Mouse (Mus musculus) heart, embryonic 12.5 days (tissue): ENCODE results near the gene Mon2. TPM values are rescaled to one million over a fixed set of nuclear protein-coding genes. Genes with fewer than 3 reads are reported as not detected.

Experiments used
- ATAC-seq: fragments of 200-750 bp; cut with Nextera tagmentation; 2 replicates; pipeline ENCODE4 v1.8.0; 2017; ENCODE audit warnings: moderate TSS enrichment, moderate library complexity; ENCODE audit not compliant: insufficient number of reproducible peaks, low FRiP score
- H3K27ac ChIP-seq: fragments of 300-500 bp; sonication (generic); 2 replicates; pipeline ENCODE4 v1.5.1; 2016; ENCODE audit warnings: mild to moderate bottlenecking, moderate library complexity; ENCODE audit not compliant: poor library complexity, severe bottlenecking
- H3K27me3 ChIP-seq: fragments of 300-500 bp; sonication (generic); replicated peaks from 2 replicates; pipeline ENCODE4 v1.6.1; 2016; ENCODE audit warnings: mild to moderate bottlenecking, moderate library complexity
- H3K36me3 ChIP-seq: fragments of 300-500 bp; sonication (generic); 2 replicates; pipeline ENCODE4 v1.6.1; 2016; ENCODE audit warnings: mild to moderate bottlenecking, moderate library complexity
- H3K4me1 ChIP-seq: fragments of 300-500 bp; sonication (generic); replicated peaks from 2 replicates; pipeline ENCODE4 v1.6.1; 2016; ENCODE audit warnings: mild to moderate bottlenecking
- H3K4me2 ChIP-seq: fragments of 300-500 bp; sonication (generic); 2 replicates; pipeline ENCODE4 v1.6.1; 2016; ENCODE audit warnings: mild to moderate bottlenecking, moderate library complexity
- H3K4me3 ChIP-seq: fragments of 300-500 bp; sonication (generic); 2 replicates; pipeline ENCODE4 v1.5.1; 2016; ENCODE audit warnings: mild to moderate bottlenecking
- H3K9ac ChIP-seq: fragments of 300-500 bp; sonication (generic); 2 replicates; pipeline ENCODE4 v1.6.1; 2016; ENCODE audit warnings: mild to moderate bottlenecking, moderate library complexity
- H3K9me3 ChIP-seq: fragments of 300-500 bp; sonication (generic); replicated peaks from 2 replicates; pipeline ENCODE4 v1.6.1; 2016; ENCODE audit warnings: mild to moderate bottlenecking, moderate library complexity
- WGBS: fragments of 180-500 bp; shearing (Covaris S2); methylation state at CpG from one replicate; pipeline ENCODE4 v1.1.7; 2016; 5-methylcytosine and 5-hydroxymethylcytosine counted together
- polyA plus RNA-seq: library from polyadenylated mRNA; unstranded; fragments of >200 nt; fragmentation: Nextera tagmentation; extraction: Ambion mirVana; gene quantifications from 2 replicates; pipeline ENCODE4 v1.2.1, GENCODE M21; 2016

Mon2 gene
- 35.9 and 39.9 TPM in 2 replicates for polyA plus RNA-seq

GRCm38 (mm10) chr10:123076245-123077023, at the start of gene Mon2:
Gene Mon2 (minus strand): TSS chr10:123076505.
- under 1% methylated on average over 57 of the region's 58 CpGs for WGBS
- H3K9ac ChIP-seq: peak within 1 kb of the TSS; percentile 98

GRCm38 (mm10) chr10:123120666-123121392, 44.5 kb upstream of the Mon2 start:
- Histone ChIP-seq H3K27ac (no peak overlapping the region), H3K9ac (no peak overlapping the region), H3K4me2 (no peak overlapping the region), H3K36me3 (peaks cover 87% of the 10 kb centered on the region), H3K9me3 (no peaks in the 10 kb centered on the region), H3K4me1 (no peaks in the 10 kb centered on the region), H3K4me3 (no peak overlapping the region), H3K27me3 (no peaks in the 10 kb centered on the region)
- ATAC-seq: no peak
- WGBS: 95% methylated on average over 14 of the region's 14 CpGs

More at GRCm38 (mm10) chr10:123076245-123077023, at the start of gene Mon2:
- Histone ChIP-seq H3K4me2 (peak within 1 kb of the TSS; percentile 81), H3K27ac (peak within 1 kb of the TSS; percentile 81), H3K36me3 (peaks cover 9% of the 10 kb centered on the region; the same call in 1 of the 2 replicates), H3K4me3 (peak within 1 kb of the TSS; percentile 92), H3K4me1 (peaks cover 25% of the 10 kb centered on the region), H3K9me3 (no peaks in the 10 kb centered on the region), H3K27me3 (no peaks in the 10 kb centered on the region)
- peak; percentile 99 for ATAC-seq

GRCm38 (mm10) chr10:123116861-123117260, 40.6 kb upstream of the Mon2 start:
- 86% methylated on average over 14 of the region's 14 CpGs for WGBS
- no peaks in the 10 kb centered on the region for H3K4me1 ChIP-seq
- no peak overlapping the region for H3K27ac ChIP-seq
- no peak for ATAC-seq
- H3K9ac ChIP-seq: no peak overlapping the region
- no peaks in the 10 kb centered on the region for H3K27me3 ChIP-seq
- H3K4me3 ChIP-seq: no peak overlapping the region
- no peak overlapping the region for H3K4me2 ChIP-seq
- no peaks in the 10 kb centered on the region for H3K9me3 ChIP-seq
- H3K36me3 ChIP-seq: peaks cover 80% of the 10 kb centered on the region

- H3K4me2 ChIP-seq: no peak overlapping the region
- ATAC-seq: no peak
- H3K27ac ChIP-seq: no peak overlapping the region
- no peak overlapping the region for H3K9ac ChIP-seq
- H3K4me3 ChIP-seq: no peak overlapping the region
- H3K9me3 ChIP-seq: no peaks in the 10 kb centered on the region
- peaks cover 58% of the 10 kb centered on the region for H3K36me3 ChIP-seq
- whole genome bisulfite sequencing: 96% methylated on average over 8 of the region's 8 CpGs
- no peaks in the 10 kb centered on the region for H3K4me1 ChIP-seq
- H3K27me3 ChIP-seq: no peaks in the 10 kb centered on the region
These were observed 37.2 kb upstream of the Mon2 start for GRCm38 (mm10) chr10:123113466-123113865.

- Histone ChIP-seq H3K4me1 (no peaks in the 10 kb centered on the region), H3K27me3 (no peaks in the 10 kb centered on the region), H3K9me3 (no peaks in the 10 kb centered on the region), H3K27ac (no peak overlapping the region), H3K4me3 (no peak overlapping the region), H3K4me2 (no peak overlapping the region), H3K36me3 (peaks cover 53% of the 10 kb centered on the region), H3K9ac (no peak overlapping the region)
- WGBS: 90% methylated on average over 9 of the region's 9 CpGs
- ATAC-seq: no peak
These were observed 36.5 kb upstream of the Mon2 start for GRCm38 (mm10) chr10:123112787-123113168.

GRCm38 (mm10) chr10:123112056-123112786, 35.9 kb upstream of the Mon2 start:
- Histone ChIP-seq H3K9ac (no peak overlapping the region), H3K4me3 (no peak overlapping the region), H3K27ac (no peak overlapping the region), H3K9me3 (no peaks in the 10 kb centered on the region), H3K27me3 (no peaks in the 10 kb centered on the region), H3K4me2 (no peak overlapping the region), H3K36me3 (peaks cover 48% of the 10 kb centered on the region), H3K4me1 (no peaks in the 10 kb centered on the region)
- no peak for ATAC-seq
- WGBS: 87% methylated on average over 11 of the region's 11 CpGs

- H3K4me2 ChIP-seq: no peak overlapping the region
- no peaks in the 10 kb centered on the region for H3K27me3 ChIP-seq
- H3K36me3 ChIP-seq: peaks cover 32% of the 10 kb centered on the region
- 76% methylated on average over 11 of the region's 11 CpGs for WGBS
- no peak overlapping the region for H3K9ac ChIP-seq
- H3K4me3 ChIP-seq: no peak overlapping the region
- no peak overlapping the region for H3K27ac ChIP-seq
- H3K9me3 ChIP-seq: no peaks in the 10 kb centered on the region
- ATAC-seq: peak; percentile 36; the same call in 1 of the 2 replicates
- no peaks in the 10 kb centered on the region for H3K4me1 ChIP-seq
These were observed 34.2 kb upstream of the Mon2 start for GRCm38 (mm10) chr10:123110548-123110947.

GRCm38 (mm10) chr10:123108527-123108926, 32.2 kb upstream of the Mon2 start:
- WGBS: 71% methylated on average over 1 of the region's 1 CpGs
- Histone ChIP-seq H3K27me3 (no peaks in the 10 kb centered on the region), H3K9ac (no peak overlapping the region), H3K4me3 (no peak overlapping the region), H3K36me3 (peaks cover 17% of the 10 kb centered on the region), H3K9me3 (no peaks in the 10 kb centered on the region), H3K27ac (no peak overlapping the region), H3K4me1 (no peaks in the 10 kb centered on the region), H3K4me2 (no peak overlapping the region)
- ATAC-seq: no peak

GRCm38 (mm10) chr10:123108121-123108520, 31.8 kb upstream of the Mon2 start:
- H3K27me3 ChIP-seq: no peaks in the 10 kb centered on the region
- no peak overlapping the region for H3K4me3 ChIP-seq
- H3K27ac ChIP-seq: no peak overlapping the region
- ATAC-seq: no peak
- peaks cover 13% of the 10 kb centered on the region for H3K36me3 ChIP-seq
- no peak overlapping the region for H3K4me2 ChIP-seq
- no peak overlapping the region for H3K9ac ChIP-seq
- no peaks in the 10 kb centered on the region for H3K4me1 ChIP-seq
- WGBS: 94% methylated on average over 5 of the region's 5 CpGs
- H3K9me3 ChIP-seq: no peaks in the 10 kb centered on the region

- Histone ChIP-seq H3K27ac (no peak overlapping the region), H3K36me3 (no peaks in the 10 kb centered on the region), H3K4me3 (no peak overlapping the region), H3K27me3 (no peaks in the 10 kb centered on the region), H3K4me2 (no peak overlapping the region), H3K9me3 (no peaks in the 10 kb centered on the region), H3K9ac (no peak overlapping the region), H3K4me1 (no peaks in the 10 kb centered on the region)
- WGBS: 50% methylated on average over 1 of the region's 1 CpGs
- ATAC-seq: no peak
These were observed 25.0 kb upstream of the Mon2 start for GRCm38 (mm10) chr10:123101303-123101702.

- H3K27ac ChIP-seq: no peak overlapping the region
- no peak overlapping the region for H3K4me2 ChIP-seq
- no peak overlapping the region for H3K9ac ChIP-seq
- no peaks in the 10 kb centered on the region for H3K27me3 ChIP-seq
- no peak for ATAC-seq
- H3K4me3 ChIP-seq: no peak overlapping the region
- no peaks in the 10 kb centered on the region for H3K4me1 ChIP-seq
- no peaks in the 10 kb centered on the region for H3K36me3 ChIP-seq
- 81% methylated on average over 2 of the region's 2 CpGs for WGBS
- H3K9me3 ChIP-seq: no peaks in the 10 kb centered on the region
These were observed 24.3 kb upstream of the Mon2 start for GRCm38 (mm10) chr10:123100584-123100983.
